Mouse (Mus musculus) v-Abl transformed pro-B cells (cell line): ENCODE data around the gene Cdc40.
"Not testable (repeated sequence)": the region's sequence is repeated elsewhere in the genome, so short reads cannot be mapped to it uniquely, and the experiment has no call there.

Source experiments
- in situ Hi-C, 2 experiments: fragments of 400-800 bp; cut with MboI; formaldehyde crosslinking; loops; one replicate each; pipeline ENCODE4 v1.15.1; 2025; ENCODE audit not compliant: unreplicated experiment in 2 of 2

Gene Cdc40

DNA sequence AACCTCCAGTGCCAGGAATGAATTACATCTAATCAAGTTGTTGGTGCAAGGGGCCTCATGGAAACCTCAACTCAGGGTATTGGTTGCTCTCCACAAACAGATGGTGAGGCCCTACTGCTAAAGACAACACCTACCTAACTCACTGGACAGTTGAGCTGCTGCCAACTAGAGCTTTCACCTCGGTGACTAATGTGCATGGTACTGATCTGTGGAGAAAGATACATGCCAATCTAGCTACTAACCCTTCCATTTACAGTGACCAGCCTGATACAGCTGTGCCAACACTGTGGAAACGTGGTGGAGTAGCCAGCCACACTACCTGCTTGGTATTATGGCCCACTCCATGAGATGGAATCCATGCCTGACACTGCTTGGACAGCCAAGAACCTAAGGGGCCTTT is 11.1 kb downstream of the Cdc40 start:
- in situ Hi-C loops, result no loop called here

GRCm38 (mm10) chr10:40871301-40871700 is 11.8 kb downstream of the Cdc40 start:
- in situ Hi-C loops, result no loop called here

DNA sequence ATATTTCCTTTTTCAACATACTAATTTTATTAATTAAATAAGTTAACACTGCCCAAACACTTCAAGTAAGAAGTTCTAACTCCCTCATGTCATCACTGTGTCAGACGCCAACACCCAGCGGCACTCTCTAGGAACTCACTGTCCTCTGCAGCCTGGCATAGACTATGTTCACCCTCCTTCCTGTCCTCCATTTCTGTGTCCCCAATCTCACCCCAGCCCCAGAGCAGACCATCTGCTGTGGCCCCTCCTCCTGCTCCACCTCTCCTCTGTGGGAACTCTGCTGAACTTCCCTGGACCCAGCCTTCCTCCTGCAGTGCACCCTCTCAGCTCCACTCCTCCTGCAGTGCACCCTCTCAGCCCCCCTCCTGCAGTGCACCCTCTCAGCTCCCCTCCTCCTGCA is 15.0 kb downstream of the Cdc40 start:
- in situ Hi-C loops, result no loop called here

- in situ Hi-C loops, result no loop called here
Measured at GRCm38 (mm10) chr10:40857599-40857998, 25.5 kb downstream of the Cdc40 start.

GRCm38 (mm10) chr10:40856703-40857102 is 26.4 kb downstream of the Cdc40 start:
- in situ Hi-C loops, result no loop called here

- in situ Hi-C loops, result no loop called here
Measured at GRCm38 (mm10) chr10:40855616-40856015, 27.5 kb downstream of the Cdc40 start.

GRCm38 (mm10) chr10:40851138-40851537 is 32.0 kb downstream of the Cdc40 start:
- in situ Hi-C loops, result no loop called here

DNA sequence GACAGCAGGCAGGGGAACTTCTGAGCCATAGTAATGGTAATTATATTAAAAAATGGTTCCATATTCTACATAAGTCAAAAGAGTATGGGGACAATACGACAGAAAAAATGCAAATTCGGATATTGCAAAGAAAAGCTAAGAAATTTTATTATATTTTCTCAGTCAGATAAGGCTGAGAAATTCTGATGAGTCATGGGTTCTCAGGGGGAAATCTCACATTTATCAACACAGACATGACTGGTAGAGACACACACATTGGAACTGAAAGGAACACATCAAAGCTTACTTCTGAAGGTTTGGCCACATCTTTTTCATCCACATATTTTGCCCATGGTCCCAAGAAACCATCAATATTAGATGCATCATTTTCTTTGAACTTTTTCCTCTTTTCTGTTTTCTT is 32.5 kb downstream of the Cdc40 start:
- in situ Hi-C loops, result no loop called here

DNA sequence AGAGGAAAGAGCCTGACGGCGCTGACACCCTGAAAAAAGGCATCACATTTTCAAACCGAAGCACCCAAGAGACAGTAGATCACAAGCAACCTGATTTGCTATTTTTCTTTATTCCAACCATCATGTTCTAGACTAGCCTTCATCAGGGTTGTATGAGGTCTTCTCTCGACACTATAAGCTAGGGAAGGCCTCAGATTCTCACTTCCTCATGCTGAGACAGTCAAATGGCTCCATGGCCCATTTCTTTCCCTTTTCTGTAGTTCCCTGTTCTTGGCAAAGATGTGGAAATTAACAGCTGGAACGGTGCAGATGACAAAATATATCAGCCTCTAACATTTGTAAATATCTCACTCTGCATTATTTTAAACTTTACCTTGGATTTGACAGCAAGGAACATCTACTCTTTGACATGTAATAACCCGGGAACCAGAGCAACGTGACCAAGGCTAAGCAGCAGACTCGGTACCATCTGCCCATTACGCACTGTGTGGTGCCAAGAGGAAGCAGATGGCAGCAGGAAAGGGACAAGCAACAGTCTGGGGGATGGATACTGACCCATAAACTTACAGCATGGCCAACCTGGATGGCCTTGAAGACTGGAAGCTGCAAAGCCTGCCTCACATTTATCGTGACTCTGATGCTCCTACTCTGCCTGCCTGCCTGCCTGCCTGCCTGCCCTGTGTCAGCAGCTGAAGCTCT is 35.8 kb downstream of the Cdc40 start:
- in situ Hi-C loops, result loop anchor here in 1 of 2 experiments (25.0 kb wide), 1 partner anchor 585 kb away; the partner anchor contains the start of gene Gtf3c6

- in situ Hi-C loops, result loop anchor here in 1 of 2 experiments (25.0 kb wide), 1 partner anchor 583 kb away; the partner anchor contains the start of gene Gtf3c6
Measured at GRCm38 (mm10) chr10:40845626-40846025, 37.5 kb downstream of the Cdc40 start.

DNA sequence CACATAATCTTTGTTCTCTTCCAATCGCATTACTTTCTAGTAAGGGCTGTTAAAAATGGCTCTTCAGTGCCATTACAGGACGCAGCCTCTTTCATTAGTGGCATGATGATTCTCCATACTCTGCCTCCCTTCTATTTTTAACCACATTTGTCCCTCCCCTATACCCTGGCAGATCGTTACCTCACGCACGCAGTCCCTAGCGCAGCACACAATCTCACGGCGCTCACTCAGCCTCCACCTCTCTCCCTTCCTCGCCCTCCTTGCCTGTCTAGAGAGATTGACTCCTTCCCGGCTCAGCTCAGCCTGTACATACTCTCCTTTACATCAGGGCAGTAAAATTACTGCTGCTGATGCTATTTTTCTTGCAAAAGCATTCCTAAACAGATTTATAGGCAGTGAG is 38.6 kb downstream of the Cdc40 start:
- in situ Hi-C loops, result loop anchor here in 1 of 2 experiments (25.0 kb wide), 1 partner anchor 582 kb away; the partner anchor contains the start of gene Gtf3c6

- in situ Hi-C loops, result loop anchor here in 1 of 2 experiments (25.0 kb wide), 1 partner anchor 582 kb away; the partner anchor contains the start of gene Gtf3c6
Measured at GRCm38 (mm10) chr10:40843841-40844240, 39.3 kb downstream of the Cdc40 start.

GRCm38 (mm10) chr10:40840086-40840485 is 43.0 kb downstream of the Cdc40 start:
- in situ Hi-C loops, result loop anchor here in 1 of 2 experiments (25.0 kb wide), 1 partner anchor 578 kb away; the partner anchor contains the start of gene Gtf3c6

GRCm38 (mm10) chr10:40831267-40831666 is 51.8 kb downstream of the Cdc40 start:
- in situ Hi-C loops, result loop anchor here in 1 of 2 experiments (25.0 kb wide), 1 partner anchor 569 kb away; the partner anchor contains the start of gene Gtf3c6

- in situ Hi-C loops, result loop anchor here in 1 of 2 experiments (25.0 kb wide), 1 partner anchor 568 kb away; the partner anchor contains the start of gene Gtf3c6
Measured at GRCm38 (mm10) chr10:40830312-40830711, 52.8 kb downstream of the Cdc40 start.

DNA sequence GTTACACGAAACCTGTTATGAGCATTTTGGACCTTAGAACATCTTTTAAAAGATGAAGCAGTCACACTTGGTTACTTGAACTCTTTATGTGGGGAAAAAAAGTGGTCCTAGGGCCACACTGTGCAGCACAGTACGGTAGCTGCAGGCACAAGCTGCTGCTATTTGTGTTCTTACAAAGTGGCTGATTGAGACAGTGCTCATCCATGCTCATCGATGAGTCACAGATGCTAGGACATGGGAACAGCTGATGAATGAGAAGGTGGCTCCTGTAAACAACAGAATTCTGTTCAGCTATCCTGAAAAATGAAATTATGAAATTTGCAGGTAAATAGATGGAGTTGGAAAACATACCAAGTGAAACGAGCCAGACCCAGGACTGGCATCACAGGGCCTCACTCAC is 55.4 kb downstream of the Cdc40 start:
- in situ Hi-C loops, result loop anchor here in 1 of 2 experiments (25.0 kb wide), 1 partner anchor 565 kb away; the partner anchor contains the start of gene Gtf3c6

GRCm38 (mm10) chr10:40825952-40826351 is 57.2 kb downstream of the Cdc40 start:
- in situ Hi-C loops, result loop anchor here in 1 of 2 experiments (25.0 kb wide), 1 partner anchor 564 kb away; the partner anchor contains the start of gene Gtf3c6

- in situ Hi-C loops, result no loop called here
Measured at GRCm38 (mm10) chr10:40816471-40816870, 66.6 kb downstream of the Cdc40 start.

DNA sequence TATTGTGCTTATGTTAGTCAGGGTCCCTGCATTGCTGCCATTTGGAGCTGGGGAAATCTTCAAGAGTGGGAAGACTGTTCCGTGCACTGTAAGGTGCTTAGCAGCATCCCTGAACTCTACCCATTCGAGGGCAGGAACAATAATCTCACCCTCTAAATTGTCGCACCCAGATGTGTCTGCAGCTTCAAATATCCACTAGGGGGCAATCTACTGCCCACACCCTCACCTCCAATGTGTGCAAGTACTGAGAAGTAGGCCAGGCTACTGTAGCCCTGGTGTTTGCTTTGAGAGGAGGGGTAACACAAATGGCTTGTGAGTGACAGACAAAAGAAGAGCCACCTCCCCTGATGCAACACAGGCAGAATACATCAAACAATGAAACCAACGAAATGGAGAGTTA is 69.5 kb downstream of the Cdc40 start:
- in situ Hi-C loops, result no loop called here

DNA sequence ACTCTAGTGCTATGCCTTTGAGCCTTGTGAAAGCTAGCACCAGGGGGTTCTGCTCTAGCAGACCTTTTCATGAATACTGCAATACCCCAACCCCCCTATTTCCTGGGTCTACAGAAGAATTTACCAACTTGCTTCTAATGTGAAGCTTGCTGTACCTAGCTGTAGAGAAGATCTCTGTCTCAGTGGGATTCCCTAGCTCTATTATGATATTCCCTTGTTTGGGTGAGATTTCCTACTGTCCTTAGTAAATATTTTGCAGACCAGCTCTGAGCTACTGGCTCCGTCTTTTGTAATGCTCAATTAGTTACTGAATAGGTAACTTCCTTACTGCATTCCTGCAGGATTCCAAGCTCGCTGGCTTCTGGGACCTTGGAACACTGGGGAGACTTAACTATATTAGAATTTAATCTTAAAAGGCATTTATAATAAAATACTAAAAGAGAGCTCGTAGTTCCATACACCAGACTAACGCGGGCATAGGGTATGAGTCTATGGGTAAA is 73.7 kb downstream of the Cdc40 start:
- in situ Hi-C loops, result not testable (repeated sequence)

- in situ Hi-C loops, result no loop called here
Measured at GRCm38 (mm10) chr10:40806221-40806620, 76.9 kb downstream of the Cdc40 start.

- in situ Hi-C loops, result no loop called here
Measured at GRCm38 (mm10) chr10:40805221-40805620, 77.9 kb downstream of the Cdc40 start.
